Mouse (Mus musculus): ENCODE measurements around the gene Ifitm7.

DNA sequence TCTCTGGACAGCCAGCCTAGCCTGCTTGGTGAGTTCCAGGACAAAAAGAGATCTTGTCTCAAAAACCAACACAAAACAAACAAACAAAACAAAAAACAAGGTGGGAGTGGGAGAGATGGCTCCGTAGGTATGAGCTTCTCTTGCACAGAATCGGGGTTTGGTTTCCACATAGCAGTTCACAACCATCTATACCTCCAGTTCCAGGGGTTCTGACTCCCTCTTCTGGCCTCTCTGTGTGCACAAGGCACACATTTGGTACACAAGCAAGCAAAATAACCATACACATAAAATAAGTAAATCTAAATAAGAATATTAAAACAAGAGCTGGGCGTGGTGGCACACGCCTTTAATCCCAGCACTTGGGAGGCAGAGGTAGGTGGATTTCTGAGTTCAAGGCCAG lies 44.0 kb upstream of the Ifitm7 start:
- TF ChIP-seq POLR2A (IDR thresholded peaks at IDR 0.05; ENCODE audit: control insufficient read depth, extremely low read depth, insufficient read depth, low read length, poor library complexity) (no peak), CTCF (IDR thresholded peaks at IDR 0.05; ENCODE audit: borderline replicate concordance, control insufficient read depth, extremely low read depth, insufficient read depth, low read length, poor library complexity) (no peak)

Measured in thymus, adult 2 months (tissue).